9 mouse cellular contexts compared by ENCODE assay signal in genomic region chr14:58937791-58938600, GRCm38 (mm10).
DNase-seq lines count a peak whose midpoint lies in the region; ATAC-seq lines count a peak whose summit lies in the region.
"Had no signal": no experiment of that assay in that cellular context is flagged by ENCODE, and none has a peak within 500 bp of the region (broad histone marks: within the 10 kb centered on the region; RNA-seq: fewer than 3 reads in every experiment).

No protein-coding gene starts in this region.

- no peak overlapping the region for H3K9ac ChIP-seq in liver, embryonic 12.5 days
- no peak overlapping the region for H3K9ac ChIP-seq in forebrain, embryonic 16.5 days (replicated peaks; ENCODE audit: low read depth, low read length)
- H3K9ac ChIP-seq in midbrain, embryonic 11.5 days (ENCODE audit: low read length), result no peak overlapping the region
- H3K9ac ChIP-seq: limb, embryonic 13.5 days had no signal

- intact Hi-C loops in left cerebral cortex, postnatal 10 days (cut with DNase I), result no loop called here

- DNase-seq in liver, result peak; percentile 3
- DNase-seq in cerebellum, adult 11 months, result peak; percentile 31
- DNase-seq in midbrain, embryonic 11.5 days (ENCODE audit: low spot score, missing footprints), result peak; percentile 87
- no peak for DNase-seq in frontal cortex, postnatal 10 days (ENCODE audit: low spot score in 2 of 2)
- DNase-seq in layer of hippocampus, postnatal 25 days (ENCODE audit: extremely low spot score in 1 of 2, low spot score in 1 of 2), result no peak
- DNase-seq in left cerebral cortex, postnatal 10 days (ENCODE audit: extremely low spot score in 1 of 2, low spot score in 2 of 2), result no peak

- H3K27ac ChIP-seq in liver, embryonic 12.5 days, result no peak overlapping the region
- no peak overlapping the region for H3K27ac ChIP-seq in forebrain, embryonic 16.5 days (ENCODE audit: low read length)
- no peak overlapping the region for H3K27ac ChIP-seq in midbrain, embryonic 11.5 days (ENCODE audit: low read depth, low read length)
- H3K27ac ChIP-seq: limb, embryonic 13.5 days had no signal

- ATAC-seq in liver, embryonic 12.5 days, result no peak
- ATAC-seq in forebrain, embryonic 16.5 days, result peak; percentile 26; the same call in 1 of the 2 replicates
- ATAC-seq in midbrain, embryonic 11.5 days (ENCODE audit: low FRiP score), result 0 out of 2 replicates have a peak, but pooled peaks have one; percentile 44

- H3K9me3 ChIP-seq in liver, embryonic 12.5 days (replicated peaks), result no peaks in the 10 kb centered on the region
- no peaks in the 10 kb centered on the region for H3K9me3 ChIP-seq in forebrain, embryonic 16.5 days (ENCODE audit: control insufficient read depth, low read length)
- no peaks in the 10 kb centered on the region for H3K9me3 ChIP-seq in midbrain, embryonic 11.5 days (ENCODE audit: control insufficient read depth, low read length)
- H3K9me3 ChIP-seq: limb, embryonic 13.5 days had no signal

- no peak overlapping the region for H3K4me3 ChIP-seq in liver, embryonic 12.5 days
- H3K4me3 ChIP-seq in forebrain, embryonic 16.5 days (replicated peaks; ENCODE audit: low read length), result no peak overlapping the region
- H3K4me3 ChIP-seq in midbrain, embryonic 11.5 days (ENCODE audit: low read depth, low read length), result no peak overlapping the region
- H3K4me3 ChIP-seq: limb, embryonic 13.5 days had no signal

- no peaks in the 10 kb centered on the region for H3K36me3 ChIP-seq in liver, embryonic 12.5 days
- no peaks in the 10 kb centered on the region for H3K36me3 ChIP-seq in forebrain, embryonic 16.5 days (ENCODE audit: control insufficient read depth, insufficient read depth)
- no peaks in the 10 kb centered on the region for H3K36me3 ChIP-seq in midbrain, embryonic 11.5 days (ENCODE audit: control insufficient read depth, insufficient read depth, low read length)
- H3K36me3 ChIP-seq: limb, embryonic 13.5 days had no signal

- H3K27me3 ChIP-seq in liver, embryonic 12.5 days (replicated peaks), result no peaks in the 10 kb centered on the region
- no peaks in the 10 kb centered on the region for H3K27me3 ChIP-seq in forebrain, embryonic 16.5 days (replicated peaks; ENCODE audit: control insufficient read depth, insufficient read depth, low read length)
- no peaks in the 10 kb centered on the region for H3K27me3 ChIP-seq in midbrain, embryonic 11.5 days (ENCODE audit: control insufficient read depth, insufficient read depth, low read length)
- H3K27me3 ChIP-seq: limb, embryonic 13.5 days had no signal

- H3K4me1 ChIP-seq in liver, embryonic 12.5 days, result no peaks in the 10 kb centered on the region
- H3K4me1 ChIP-seq in forebrain, embryonic 16.5 days (replicated peaks; ENCODE audit: control insufficient read depth, insufficient read depth, low read length), result peaks cover 14% of the 10 kb centered on the region
- peaks cover 9% of the 10 kb centered on the region for H3K4me1 ChIP-seq in midbrain, embryonic 11.5 days (ENCODE audit: control insufficient read depth, insufficient read depth, low read length)
- H3K4me1 ChIP-seq: limb, embryonic 13.5 days had no signal

- no peak overlapping the region for H3K4me2 ChIP-seq in liver, embryonic 12.5 days
- peak overlapping the region; percentile 11; the same call in 1 of the 2 replicates for H3K4me2 ChIP-seq in forebrain, embryonic 16.5 days (ENCODE audit: low read length)
- H3K4me2 ChIP-seq in midbrain, embryonic 11.5 days, result no peak overlapping the region
- H3K4me2 ChIP-seq: limb, embryonic 13.5 days had no signal

- WGBS in liver, embryonic 12.5 days (ENCODE audit: insufficient replicate concordance), result 61% methylated on average over 12 of the region's 12 CpGs
- 42% methylated on average over 12 of the region's 12 CpGs for WGBS in forebrain, embryonic 16.5 days
- WGBS in midbrain, embryonic 11.5 days, result 53% methylated on average over 12 of the region's 12 CpGs

Comparison
In these comparisons a context has a peak if more than half of its experiments do, and no peak if none do; other contexts are left out.
1. DNase-seq: peak in liver (single experiment), cerebellum, adult 11 months (single experiment) and midbrain, embryonic 11.5 days (single experiment); none in frontal cortex, postnatal 10 days (0 of 2), layer of hippocampus, postnatal 25 days (0 of 2) and left cerebral cortex, postnatal 10 days (0 of 2).